Mouse (Mus musculus) heart, adult 11 months (tissue): ENCODE results near the gene Trim67.

Source experiments
- DNase-seq: peaks from one replicate; pipeline ENCODE4 v3.0.0; 2022

The Trim67 gene

DNA sequence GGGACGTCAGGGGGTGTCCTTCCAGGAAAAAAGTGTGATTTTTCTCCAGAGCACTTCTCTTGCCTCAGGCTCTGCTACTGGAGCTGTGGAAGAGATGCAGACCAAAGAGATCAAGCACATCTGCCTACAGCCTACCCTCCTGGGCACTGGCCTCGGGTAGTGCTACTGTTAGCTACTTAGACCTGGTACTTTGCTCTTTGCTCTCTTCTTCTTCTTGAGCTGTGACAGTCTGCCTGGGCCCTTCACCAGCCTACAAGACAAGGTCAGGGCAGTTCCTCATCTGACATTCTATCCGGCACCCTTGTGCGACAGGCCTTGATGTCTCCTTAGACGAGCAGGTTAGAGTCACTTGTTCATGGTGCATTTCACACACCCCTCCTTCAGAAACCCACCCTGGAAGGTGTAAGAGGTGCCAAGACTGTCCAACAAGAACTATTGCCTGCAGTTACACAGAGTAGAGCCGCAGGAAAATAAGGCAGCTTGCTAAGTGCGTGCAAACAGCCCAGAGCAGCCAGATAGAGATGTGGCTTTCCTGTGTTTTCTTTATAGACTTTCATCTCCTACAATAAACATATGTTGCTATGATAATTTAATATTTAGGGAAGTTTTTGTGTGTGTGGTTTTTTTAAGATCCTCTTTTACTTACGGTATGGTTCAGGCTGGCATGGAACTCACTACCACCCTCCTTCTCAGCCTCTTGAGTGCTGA, 3.0 kb downstream of the Trim67 start:
- DNase-seq = no peak

DNA sequence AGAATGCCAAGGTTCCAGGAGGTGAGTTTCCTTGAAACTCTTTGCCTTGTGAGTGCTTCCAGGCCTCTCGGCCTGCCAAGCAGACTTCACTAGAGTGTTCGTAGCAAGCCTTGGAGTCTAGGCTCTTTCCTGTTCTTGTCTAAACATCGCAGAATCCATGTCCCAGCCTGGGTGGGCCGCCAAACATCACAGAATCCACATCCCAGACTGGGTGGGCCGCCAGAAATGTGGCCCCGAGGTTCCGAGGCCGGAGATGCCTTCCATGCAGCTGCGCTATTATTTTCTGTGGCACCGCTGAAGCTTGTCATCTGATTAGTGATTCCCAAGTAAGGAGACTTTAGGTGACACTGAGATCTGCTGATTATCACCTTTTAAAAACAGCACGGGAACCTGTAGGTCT, 7.7 kb downstream of the Trim67 start:
- no peak for DNase-seq

DNA sequence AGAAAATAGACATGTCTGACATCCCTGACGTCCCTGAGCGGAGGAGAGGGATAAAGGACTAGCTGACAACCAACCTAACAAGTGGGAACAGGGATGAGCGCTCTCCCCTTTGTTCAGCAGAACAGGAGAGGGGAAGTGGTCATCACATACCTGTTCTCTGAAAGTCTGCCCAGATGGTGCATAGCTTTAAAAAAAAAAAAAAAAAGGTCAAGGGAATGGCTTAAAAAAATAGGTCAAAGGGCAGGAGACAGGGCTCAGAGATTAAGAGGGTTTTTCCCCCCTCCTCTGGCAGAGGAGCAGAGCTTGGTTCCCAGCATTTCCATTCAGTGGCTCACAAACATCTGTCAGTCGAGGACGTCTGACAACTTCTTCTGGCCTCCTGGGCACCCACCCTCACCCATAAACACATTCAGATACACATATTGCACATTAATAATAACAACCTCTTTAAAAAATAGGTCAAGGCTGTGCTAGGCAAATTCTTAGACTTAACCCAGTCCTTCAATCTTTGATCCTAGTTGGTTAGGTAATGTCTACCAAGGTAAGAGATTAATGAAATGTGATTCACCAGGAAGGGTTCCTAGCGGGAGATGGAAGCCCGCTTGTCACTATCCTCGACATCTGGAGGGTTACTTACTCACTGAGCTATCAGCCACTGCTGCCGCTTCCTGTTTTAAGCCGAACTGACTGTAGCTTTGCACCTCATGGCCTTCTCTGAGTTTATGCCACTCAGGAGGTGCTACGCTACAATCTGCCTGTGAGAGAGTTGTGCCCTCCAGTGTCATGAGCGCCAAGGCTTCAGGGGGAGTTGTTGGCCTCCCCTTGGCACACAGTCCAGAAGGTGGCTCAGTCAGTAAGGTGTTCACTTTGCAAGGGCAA, 11.2 kb downstream of the Trim67 start:
- DNase-seq = no peak

DNA sequence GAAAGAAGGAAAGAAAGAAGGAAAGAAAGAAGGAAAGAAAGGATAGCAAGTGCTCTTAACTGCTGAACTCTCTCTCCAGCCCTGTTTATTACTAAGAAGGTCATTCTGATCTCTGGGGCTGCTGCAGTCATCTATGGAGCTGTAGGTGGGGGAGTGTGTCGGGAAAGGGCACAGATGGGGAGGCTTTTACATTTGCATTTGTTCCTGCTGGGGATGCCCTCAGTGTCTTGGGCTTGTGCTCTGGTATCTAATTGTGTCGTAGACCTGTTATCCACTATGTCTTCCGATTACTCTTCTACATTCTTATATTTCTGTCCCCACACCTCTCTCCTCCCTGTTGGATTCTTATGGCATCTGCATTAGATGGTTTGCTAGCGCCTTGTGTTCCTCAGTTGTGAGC, 13.1 kb downstream of the Trim67 start:
- DNase-seq = no peak

DNA sequence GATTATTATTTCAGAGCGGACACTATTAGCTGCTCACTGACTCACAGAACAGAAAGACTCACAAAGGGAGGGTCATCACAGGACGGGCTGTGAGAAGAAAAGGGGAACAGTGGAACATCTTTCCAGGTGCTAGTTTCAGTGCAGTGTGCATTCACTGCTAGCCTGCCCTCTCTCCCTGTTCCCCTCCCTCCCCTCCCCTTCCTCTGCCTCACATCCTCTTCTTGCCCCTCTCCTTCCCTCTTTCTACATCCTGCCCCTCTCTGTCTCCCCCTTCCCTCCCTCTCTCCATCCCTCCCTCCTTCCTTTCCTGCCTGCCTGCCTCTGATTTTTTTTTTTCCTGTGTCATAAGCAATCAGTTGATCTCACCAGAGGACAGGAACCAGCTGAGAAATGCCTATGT, 16.5 kb downstream of the Trim67 start:
- no peak for DNase-seq

DNA sequence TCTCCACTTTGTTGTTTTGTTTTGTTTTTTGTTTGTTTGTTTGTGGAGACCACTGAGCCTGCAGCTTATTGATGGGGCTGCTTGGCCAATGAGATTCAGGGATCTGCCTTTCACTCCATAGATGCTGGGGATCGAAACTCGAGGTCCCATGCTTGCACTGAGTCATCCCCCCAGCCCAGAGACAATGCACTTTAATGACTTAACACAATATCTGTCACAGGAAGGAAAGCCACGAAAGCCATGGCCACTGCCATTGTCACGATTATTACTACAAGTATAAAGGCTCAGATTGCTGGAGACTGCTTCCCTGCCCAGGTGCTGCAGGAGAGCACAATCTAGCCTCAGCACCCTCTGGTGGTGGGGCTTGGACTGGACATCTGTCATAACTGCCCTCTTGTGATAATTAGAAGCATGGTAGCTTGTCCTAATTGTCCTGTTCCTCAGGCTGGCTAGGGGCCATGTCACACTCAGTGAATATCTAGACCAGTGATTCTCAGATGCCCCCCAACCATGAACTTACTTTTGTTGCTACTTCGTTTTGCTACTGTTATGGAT, 17.2 kb downstream of the Trim67 start:
- peak; percentile 79 for DNase-seq

DNA sequence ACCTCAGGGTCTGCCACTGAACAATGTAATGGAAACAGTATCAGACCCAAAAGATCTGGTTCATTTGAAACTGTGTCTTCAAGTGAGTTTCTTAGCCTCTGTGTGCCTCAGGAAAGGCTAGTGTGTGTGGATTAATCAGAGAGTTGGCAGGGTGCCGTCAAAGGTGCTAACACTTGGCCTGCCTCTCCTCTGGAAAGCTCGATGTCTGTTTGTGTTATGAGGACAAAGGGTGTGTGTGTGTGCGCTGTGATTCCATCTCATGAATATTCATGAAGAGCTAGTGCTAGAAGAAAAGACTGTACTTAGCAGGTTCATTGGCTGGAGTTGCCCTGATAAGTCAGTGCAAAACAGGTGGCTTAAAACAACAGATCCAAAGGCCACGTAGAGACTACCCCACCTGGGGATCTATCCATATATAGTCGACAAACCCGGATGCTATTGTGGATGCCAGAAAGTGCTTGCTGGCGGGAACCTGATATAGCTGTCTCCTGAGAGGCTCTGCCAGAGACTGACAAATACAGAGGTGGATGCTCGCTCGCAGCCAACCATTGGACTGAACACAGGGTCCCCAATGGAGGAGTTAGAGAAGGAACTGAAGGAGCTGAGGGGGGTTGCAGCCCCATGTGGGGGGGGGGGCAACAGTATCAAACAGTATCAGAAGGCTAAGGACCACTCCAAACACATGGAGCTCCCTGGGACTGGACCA, 17.9 kb downstream of the Trim67 start:
- DNase-seq = no peak

DNA sequence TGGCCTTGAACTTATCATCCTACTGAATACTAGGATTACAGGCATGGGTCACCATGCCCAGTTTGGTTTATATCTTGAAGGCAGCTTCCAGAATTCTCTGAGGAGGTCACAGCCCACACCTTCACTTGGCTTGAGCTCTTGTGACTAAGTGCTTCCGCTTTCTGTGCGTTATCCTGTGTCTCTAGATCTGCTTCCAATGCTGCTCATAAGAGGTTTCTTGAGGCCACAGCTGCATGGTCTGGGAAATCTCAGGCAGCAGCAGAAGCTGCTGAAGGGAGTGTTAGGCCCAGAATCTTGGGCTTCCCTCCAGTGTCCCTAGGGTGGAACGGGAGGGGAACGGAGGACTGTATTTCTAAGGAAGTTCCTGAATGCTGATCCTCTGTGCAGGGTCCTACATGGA, 20.4 kb downstream of the Trim67 start:
- peak; percentile 92 for DNase-seq

DNA sequence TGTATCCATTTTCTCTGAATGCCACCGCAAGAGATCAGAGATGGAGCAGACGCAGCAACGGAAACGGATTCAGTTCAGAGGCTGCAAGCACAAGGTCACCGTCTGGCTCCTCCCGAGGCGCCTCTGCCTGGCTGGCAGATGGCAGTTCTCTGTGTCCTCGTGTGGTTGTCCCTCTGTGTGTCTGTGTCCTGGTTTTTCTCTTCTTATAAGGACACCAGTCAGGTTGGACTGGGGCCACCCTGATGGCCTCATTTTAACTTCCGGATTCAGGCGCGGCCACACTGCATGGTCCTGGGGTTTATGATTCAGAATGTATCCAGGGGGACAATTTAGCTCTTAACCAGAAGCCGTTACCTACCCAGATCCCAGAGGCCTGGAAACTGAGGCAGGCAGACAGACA, 23.0 kb downstream of the Trim67 start:
- DNase-seq = peak; percentile 89

DNA sequence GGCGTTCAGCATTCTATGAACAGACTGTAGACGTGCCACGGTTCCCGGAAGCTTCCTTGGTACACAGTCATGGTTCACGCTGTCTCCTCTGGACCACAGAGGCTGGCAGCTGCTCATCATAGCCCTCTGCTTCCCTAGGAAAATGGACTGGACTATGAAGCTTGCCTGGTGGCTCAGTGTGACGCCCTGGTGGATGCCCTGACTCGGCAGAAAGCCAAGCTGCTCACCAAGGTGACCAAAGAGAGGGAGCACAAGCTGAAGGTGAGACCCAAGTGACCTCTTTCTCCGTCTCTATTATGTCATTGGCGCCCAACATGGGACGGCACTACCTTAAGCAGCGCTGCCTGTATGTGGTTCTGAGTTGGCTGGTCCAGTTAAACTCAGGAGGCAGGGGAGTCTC, 24.0 kb downstream of the Trim67 start:
- no peak for DNase-seq

DNA sequence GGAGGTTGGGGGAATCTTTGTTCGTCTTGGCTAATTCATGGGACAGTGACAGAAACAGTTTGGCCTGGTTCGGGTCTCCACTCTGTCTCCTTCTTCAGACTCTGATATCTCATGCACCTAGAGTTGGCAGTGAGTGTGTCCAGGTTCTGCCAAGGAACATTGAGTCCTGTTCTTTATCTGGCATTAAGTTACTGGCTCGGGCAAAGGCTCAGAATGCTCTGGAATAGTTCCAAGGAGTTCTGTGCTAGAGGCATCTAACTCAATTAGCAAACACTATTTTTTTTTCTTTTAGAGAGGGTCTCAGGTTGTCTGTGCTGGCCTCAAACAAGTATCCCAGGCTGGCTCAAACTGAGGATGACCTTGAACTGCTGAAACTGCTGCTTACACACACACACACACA, 24.5 kb downstream of the Trim67 start:
- peak; percentile 84 for DNase-seq

DNA sequence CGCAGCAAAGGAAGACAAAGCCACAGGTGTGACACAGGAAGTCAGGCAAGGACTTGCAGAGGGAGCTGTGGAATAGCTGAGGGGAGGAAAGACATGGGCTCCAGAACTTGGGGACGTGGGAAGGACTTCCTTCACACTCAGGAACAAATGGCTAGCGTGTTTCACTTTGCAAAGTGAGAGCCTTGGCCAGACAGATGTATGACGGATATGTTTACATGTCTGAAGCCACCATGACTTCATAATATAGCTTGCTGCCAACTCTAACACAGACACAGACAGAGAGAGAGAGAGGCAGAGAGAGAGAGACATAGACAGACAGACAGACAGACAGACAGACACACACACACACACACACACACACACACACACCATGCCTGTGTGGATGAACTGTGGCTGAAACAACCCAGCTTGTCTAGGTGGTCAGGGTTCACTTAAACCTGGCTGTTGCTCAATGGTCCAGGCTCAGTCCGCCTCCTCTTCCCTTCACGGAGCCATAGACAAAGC, 26.8 kb downstream of the Trim67 start:
- no peak for DNase-seq

DNA sequence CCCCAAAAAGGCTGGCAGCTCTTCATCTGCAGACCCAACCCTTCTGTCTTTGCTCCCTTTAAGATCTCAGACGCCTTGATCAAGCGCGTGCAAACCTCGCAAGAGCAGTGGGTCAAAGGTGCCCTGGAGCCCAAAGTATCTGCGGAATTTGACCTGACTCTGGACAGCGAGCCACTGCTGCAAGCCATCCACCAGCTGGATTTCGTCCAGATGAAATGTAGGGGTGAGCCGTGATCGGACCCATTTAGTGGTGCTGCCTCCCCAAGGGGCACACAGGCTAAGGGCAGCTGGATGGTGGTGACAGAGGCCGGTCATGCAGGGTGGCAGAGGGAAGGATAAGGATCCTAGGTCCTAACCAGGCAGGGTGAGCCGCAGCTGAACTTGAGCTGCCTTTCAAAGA, 27.2 kb downstream of the Trim67 start:
- peak; percentile 88 for DNase-seq

DNA sequence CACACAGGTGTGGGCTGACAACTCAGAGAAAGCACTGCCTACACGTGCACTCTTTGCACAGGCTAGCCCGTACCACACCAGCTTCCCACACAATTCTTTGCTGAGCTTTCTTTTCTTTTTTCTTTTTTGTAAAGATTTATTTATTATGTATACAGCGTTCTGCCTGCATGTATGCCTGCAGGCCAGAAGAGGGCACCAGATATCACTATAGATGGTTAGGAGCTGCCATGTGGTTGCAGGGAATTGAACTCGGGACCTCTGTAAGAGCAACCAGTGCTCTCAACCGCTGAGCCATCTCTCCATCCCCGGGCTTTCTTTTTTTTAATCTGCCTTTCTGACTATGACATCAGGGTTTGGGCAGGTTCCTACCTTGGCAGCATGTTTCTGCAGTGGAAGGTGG, 30.6 kb downstream of the Trim67 start:
- no peak for DNase-seq

DNA sequence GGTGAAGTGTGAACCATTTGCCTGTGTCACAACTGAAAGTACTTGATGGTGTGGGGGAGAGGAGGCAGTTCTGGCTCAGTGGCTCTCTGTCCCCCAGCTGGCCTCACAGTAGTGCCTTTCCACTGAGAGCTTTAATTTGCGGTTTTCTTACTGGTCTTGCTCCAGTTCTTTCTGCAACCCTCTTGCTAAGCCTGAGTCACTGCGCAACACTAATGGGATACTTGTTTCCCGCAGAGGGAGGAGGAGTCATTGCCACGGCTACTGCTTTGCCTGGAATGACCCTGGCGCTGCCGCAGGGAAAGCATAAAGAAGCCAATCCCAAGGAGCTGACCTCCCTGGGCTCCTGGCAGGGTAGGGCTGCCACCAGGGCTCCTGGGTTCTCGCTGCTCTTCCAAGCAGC, 33.8 kb downstream of the Trim67 start:
- peak; percentile 95 for DNase-seq

DNA sequence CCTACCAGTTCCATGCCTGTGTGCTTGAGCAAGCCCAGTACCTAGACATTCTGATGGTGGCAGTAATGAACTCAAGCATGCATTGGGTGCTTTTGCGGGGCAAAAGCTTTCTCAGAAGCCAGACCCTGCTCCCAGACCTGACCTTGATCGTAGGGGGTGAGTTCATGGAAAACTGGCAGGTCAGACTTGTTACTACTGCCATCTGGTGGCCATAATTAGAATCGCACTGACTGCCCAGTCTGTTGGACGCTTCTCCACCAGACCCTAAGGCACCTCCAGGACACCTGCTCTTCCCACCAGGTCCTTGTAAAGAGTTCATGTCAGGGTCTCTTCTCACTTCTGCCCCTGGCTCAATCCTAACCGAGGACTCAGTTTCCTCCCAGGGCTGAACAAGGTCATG, 34.5 kb downstream of the Trim67 start:
- DNase-seq = peak; percentile 95

DNA sequence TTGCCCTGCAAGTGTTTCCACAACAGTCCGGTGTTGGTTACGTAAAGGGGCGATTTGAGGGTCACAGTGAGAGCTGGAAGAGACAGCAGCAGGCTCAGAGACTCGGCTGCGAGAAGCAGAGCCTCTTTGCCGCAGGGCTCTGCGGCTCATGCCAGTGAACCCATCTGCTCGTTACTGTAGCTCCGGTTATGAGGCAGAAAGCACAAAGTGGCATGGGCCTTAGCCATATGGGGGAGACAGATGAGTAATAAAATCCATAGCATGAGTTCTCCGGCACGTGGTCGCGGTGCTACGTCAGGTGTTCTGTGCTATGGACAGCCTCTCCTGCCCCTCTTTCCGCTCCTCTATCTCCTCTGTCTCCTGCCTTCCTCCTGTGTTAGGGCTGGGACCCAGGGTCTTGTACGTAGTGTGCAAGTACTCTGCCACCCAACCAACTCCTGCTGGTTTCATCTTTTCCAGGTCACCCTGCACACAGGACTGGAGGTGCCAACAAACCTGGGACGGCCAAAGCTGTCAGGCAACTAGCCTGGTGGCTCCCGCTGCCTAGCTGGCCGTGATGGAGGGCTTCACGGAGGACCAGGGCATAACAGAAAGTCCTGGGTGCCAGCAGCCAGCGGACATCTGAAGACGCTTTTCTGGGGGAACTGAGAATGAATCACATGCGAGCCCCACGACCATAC, 35.8 kb downstream of the Trim67 start:
- peak; percentile 78 for DNase-seq

DNA sequence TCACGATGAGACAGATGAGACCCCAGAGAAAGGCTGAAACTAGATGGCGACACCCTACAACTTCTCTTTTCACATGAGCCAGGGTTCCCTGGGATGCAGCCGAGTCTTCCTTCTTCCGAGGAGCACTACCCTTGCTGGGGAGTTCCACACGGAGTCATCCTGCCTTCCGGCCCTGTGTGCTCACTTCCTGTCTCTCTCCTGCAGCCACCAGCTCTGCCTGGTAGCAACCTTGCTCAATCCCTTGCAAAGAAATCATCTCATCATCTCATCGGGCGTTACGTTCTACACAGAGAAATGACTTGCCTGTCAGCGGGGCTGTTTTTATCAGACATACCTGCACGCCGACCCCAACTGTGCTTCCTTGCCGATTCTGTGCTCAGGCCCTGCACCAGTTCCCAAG, 37.2 kb downstream of the Trim67 start:
- DNase-seq = peak; percentile 79

DNA sequence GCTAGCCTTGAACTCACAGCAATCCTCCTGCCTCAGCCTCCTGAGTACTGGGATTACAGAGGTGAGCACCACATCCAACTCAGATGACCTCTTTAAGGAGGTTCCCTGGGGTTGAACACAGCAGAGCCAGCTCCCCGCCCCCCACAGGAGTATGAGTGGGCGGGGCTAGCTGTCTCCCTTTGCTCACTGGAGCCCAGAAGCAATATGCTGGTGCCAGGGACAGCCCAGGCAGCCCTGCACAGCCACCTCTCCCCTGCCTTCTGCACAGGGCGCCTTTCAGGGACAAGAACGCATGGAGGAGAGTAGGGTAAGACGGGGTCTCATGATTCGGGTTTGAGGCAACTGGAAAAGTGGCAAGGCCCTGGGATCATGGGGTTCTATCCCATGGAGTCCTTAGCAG, 38.6 kb downstream of the Trim67 start:
- peak; percentile 91 for DNase-seq

DNA sequence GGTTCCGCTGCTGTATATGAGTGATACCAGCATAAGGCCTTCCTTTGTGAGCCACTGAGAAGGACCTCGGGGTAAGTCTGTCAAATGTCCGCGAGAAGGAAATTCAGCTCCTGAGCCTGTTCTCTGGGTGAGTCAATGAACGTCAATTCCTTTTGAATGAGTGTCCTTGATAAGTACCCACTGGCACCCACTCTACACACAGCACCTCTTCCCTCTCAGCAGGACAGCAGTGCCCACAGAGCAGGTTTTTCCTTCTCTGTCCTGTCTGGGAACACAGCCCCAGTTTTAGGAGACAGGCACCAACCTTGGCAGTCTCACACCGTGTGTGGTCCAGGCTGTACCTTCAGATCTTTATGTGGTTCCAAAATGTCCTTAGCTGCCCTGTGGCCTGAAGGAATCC, 39.0 kb downstream of the Trim67 start:
- peak; percentile 94 for DNase-seq

DNA sequence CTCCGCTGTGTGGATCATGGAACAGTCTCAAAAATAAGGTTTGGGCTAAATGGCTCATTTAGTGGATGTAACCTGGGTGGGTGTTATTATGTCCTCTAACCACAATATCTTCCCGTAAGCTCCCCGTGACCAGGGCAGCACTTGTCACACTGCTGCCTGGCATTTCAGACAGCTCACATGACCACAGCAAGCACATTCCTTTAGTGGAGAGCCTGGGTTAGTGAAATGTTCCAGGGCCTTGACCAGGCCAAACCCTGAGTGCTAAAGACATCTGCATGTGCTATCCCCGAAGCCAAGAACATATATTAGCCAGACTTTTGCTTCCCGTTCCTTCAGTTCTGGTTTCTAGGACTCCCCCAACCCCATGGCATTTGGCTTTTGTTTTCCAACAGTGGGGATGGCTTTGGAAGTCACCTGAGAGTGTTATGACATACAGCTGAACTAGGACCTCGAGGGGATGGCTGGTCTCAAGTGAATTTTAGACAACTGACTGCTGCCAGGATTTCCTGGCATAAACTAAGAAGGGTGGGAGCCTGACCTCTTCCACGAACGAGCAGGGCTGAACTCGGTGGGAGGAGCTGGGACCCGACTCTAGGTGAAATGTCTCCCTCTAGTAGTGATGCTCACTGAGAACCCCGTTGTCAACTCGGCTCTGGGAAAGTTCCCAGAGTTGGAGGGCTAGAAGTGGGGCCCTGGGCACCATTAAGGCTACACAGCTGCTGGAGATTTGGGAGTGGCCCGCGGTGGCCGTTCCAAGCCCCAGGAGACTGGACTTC, 40.7 kb downstream of the Trim67 start:
- DNase-seq = peak; percentile 96

DNA sequence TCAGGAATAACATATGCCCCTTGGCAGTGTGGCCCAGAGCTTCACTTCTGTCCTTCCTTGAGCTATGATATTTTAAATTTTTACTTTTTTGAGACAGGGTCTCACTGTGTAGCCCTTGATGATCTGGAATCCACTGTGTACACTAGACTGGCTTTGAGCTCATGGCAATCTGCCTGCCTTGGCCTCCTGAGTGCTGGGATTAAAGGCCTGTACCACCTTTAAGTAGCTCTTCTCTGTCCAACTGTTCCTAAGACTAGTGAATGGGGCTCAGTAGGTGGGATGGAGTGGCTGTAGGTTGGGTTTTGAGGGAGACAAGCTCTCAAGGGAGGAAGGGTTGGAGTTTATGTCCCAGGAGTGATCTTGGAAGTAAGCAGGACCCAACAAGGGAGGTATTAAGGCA, 43.0 kb downstream of the Trim67 start:
- peak; percentile 48 for DNase-seq
